Mouse (Mus musculus): Measurements from ENCODE around the gene C1qtnf6. TPM values are rescaled to one million over a fixed set of nuclear protein-coding genes. Genes with fewer than 3 reads are reported as not detected.

The C1qtnf6 gene
- polyA plus RNA-seq, 1 experiment from 2014 or later, result 16.9 TPM

DNA sequence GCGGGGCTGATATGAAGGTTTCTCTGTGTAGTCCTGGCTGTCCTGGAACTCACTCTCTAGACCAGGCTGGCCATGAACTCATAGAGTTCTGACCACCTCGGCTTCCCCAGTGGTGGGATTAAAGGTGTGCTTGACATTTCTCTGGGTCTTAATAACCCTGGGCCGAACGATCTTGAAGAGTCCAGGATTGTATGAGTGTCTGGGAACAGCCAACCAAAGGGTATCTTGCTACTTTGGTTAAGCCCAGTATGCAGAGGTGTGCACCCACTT lies 170 bp upstream of the C1qtnf6 start:
- in situ Hi-C loops (cut with MboI; ENCODE audit: low pct_unique_long_range_greater_than_20kb), result loop anchor here (5.0 kb wide), 2 partner anchors 84 to 349 kb away; no protein-coding TSS in a partner anchor
- no peak for TF ChIP-seq CTCF (IDR thresholded peaks at IDR 0.05)
- ChIA-PET POLR2A (interaction anchor here (1.1 kb wide), 1 partner anchor 64 kb away, joined by 3 read pairs; no protein-coding TSS in a partner anchor), CTCF (no interaction called here)
- ATAC-seq, result no peak
- no peaks in the 10 kb centered on the region for H3K27me3 ChIP-seq
- no peak for DNase-seq (ENCODE audit: low read depth, low spot score)

DNA sequence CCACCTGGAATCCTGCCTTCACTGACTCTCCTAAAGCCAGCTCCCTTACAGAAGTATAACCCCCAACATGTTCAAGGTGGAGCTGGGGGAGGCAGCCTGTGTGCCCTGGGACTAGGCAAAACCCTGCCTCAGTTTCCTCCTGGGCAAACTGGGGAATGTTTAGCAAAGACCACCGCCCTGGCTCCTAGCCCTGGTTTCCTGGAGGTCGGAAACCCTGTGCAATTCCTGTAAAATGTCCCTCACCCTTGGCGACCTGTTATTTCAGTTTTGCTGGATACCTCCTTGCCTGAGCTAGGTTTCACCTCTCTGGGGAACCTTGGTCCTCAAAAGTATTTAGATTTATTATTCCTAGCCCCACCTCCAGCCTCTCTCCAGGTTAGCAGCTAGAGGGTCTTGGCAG lies 1.1 kb downstream of the C1qtnf6 start:
- no peaks in the 10 kb centered on the region for H3K27me3 ChIP-seq
- in situ Hi-C loops (cut with MboI; ENCODE audit: low pct_unique_long_range_greater_than_20kb), result loop anchor here (5.0 kb wide), 2 partner anchors 83 to 348 kb away; no protein-coding TSS in a partner anchor
- no peak for DNase-seq (ENCODE audit: low read depth, low spot score)
- CTCF ChIA-PET, result no interaction called here
- TF ChIP-seq CTCF (IDR thresholded peaks at IDR 0.05), result no peak
- no peak for ATAC-seq
- POLR2A ChIA-PET, result interaction anchor here (0.6 to 2.5 kb wide), 6 partner anchors 19 to 124 kb away, joined by 3 to 7 read pairs (median 4); partner anchors contain the start of genes Mpst and Tst

GRCm38 (mm10) chr15:78529428-78529990 lies 1.7 kb downstream of the C1qtnf6 start:
- no peaks in the 10 kb centered on the region for H3K27me3 ChIP-seq
- no peak for ATAC-seq
- ChIA-PET POLR2A (interaction anchor here (1.4 to 2.5 kb wide), 2 partner anchors 80 to 123 kb away, joined by 5 to 7 read pairs; partner anchors contain the start of genes Mpst and Tst), CTCF (interaction anchor here (0.8 to 2.2 kb wide), 3 partner anchors 10 to 82 kb away, joined by 4 to 11 read pairs (median 5); no protein-coding TSS in a partner anchor)
- no peak for DNase-seq (ENCODE audit: low read depth, low spot score)
- in situ Hi-C loops (cut with MboI; ENCODE audit: low pct_unique_long_range_greater_than_20kb), result no loop called here
- TF ChIP-seq CTCF (IDR thresholded peaks at IDR 0.05), result no peak

- H3K27me3 ChIP-seq, result no peaks in the 10 kb centered on the region
- ATAC-seq, result no peak
- no peak for TF ChIP-seq CTCF (IDR thresholded peaks at IDR 0.05)
- in situ Hi-C loops (cut with MboI; ENCODE audit: low pct_unique_long_range_greater_than_20kb), result no loop called here
- DNase-seq (ENCODE audit: low read depth, low spot score), result no peak
- ChIA-PET POLR2A (interaction anchor here (2.5 kb wide), 1 partner anchor 79 kb away, joined by 7 read pairs; no protein-coding TSS in a partner anchor), CTCF (interaction anchor here (0.8 to 2.2 kb wide), 4 partner anchors 10 to 81 kb away, joined by 3 to 11 read pairs (median 4); no protein-coding TSS in a partner anchor)
Measured at GRCm38 (mm10) chr15:78528726-78529411, 2.3 kb downstream of the C1qtnf6 start.

- in situ Hi-C loops (cut with MboI; ENCODE audit: low pct_unique_long_range_greater_than_20kb), result no loop called here
- ChIA-PET CTCF (interaction anchor here (0.9 to 2.2 kb wide), 4 partner anchors 9 to 78 kb away, joined by 3 to 11 read pairs (median 4); no protein-coding TSS in a partner anchor), POLR2A (no interaction called here)
- DNase-seq (ENCODE audit: low read depth, low spot score) (no peak), ATAC-seq (no peak)
- no peaks in the 10 kb centered on the region for H3K27me3 ChIP-seq
- TF ChIP-seq CTCF (IDR thresholded peaks at IDR 0.05), result no peak
Measured at GRCm38 (mm10) chr15:78527973-78528372, 3.2 kb downstream of the C1qtnf6 start.

GRCm38 (mm10) chr15:78524163-78524562 lies 7.1 kb downstream of the C1qtnf6 start:
- CTCF ChIA-PET, result interaction anchor here (0.8 kb wide), 1 partner anchor 10 kb away, joined by 3 read pairs; no protein-coding TSS in a partner anchor

DNA sequence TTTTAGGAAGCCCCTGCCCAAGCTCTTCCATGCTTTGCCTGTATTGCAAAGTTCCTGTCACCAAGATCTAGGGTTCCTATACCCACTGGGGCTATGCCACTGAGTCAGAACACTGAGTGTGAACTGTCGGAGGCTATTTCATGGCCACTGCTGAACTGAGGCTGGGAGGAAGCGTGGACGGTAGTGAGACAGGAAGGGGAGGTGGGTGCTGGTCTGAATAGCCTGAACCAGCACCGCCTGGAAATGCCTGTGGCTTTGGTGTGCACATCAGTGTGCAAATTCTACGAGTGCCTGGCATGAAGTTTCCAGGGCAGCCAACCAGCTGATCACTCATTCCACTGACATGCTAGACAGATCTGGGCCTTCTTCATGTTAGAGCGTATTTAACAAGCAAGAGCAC lies 9.3 kb downstream of the C1qtnf6 start:
- in situ Hi-C loops (cut with MboI; ENCODE audit: low pct_unique_long_range_greater_than_20kb), result no loop called here
- H3K27me3 ChIP-seq, result no peaks in the 10 kb centered on the region
- ATAC-seq (no peak), DNase-seq (ENCODE audit: low read depth, low spot score) (no peak)
- ChIA-PET CTCF (no interaction called here), POLR2A (no interaction called here)
- TF ChIP-seq CTCF (IDR thresholded peaks at IDR 0.05), result no peak

More at GRCm38 (mm10) chr15:78524163-78524562, 7.1 kb downstream of the C1qtnf6 start:
- ATAC-seq, result no peak
- DNase-seq (ENCODE audit: low read depth, low spot score), result no peak
- in situ Hi-C loops (cut with MboI; ENCODE audit: low pct_unique_long_range_greater_than_20kb), result no loop called here
- no peaks in the 10 kb centered on the region for H3K27me3 ChIP-seq
- POLR2A ChIA-PET, result no interaction called here
- no peak for TF ChIP-seq CTCF (IDR thresholded peaks at IDR 0.05)

DNA sequence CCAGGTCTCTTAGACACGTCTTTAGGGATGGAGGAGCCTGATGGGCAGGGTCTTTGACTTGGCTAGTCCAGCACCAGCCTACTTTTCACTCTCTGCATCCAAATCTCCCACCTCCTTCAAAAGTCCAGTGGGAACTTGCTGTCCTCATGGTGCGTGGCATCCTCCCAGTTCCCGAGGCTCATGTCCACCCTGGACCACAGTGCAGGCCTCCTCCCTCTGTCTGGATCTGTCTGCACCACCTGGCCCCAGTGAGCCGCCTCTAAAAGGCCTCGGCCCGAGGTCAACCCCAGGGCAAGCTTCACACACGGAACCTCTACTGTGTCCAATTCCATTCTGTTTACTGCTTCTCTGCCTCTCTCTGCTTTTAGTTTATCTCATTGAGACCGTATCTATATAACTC lies 9.9 kb downstream of the C1qtnf6 start:
- ChIA-PET CTCF (no interaction called here), POLR2A (no interaction called here)
- H3K27me3 ChIP-seq, result no peaks in the 10 kb centered on the region
- no peak for TF ChIP-seq CTCF (IDR thresholded peaks at IDR 0.05)
- ATAC-seq (no peak), DNase-seq (ENCODE audit: low read depth, low spot score) (no peak)
- in situ Hi-C loops (cut with MboI; ENCODE audit: low pct_unique_long_range_greater_than_20kb), result no loop called here

DNA sequence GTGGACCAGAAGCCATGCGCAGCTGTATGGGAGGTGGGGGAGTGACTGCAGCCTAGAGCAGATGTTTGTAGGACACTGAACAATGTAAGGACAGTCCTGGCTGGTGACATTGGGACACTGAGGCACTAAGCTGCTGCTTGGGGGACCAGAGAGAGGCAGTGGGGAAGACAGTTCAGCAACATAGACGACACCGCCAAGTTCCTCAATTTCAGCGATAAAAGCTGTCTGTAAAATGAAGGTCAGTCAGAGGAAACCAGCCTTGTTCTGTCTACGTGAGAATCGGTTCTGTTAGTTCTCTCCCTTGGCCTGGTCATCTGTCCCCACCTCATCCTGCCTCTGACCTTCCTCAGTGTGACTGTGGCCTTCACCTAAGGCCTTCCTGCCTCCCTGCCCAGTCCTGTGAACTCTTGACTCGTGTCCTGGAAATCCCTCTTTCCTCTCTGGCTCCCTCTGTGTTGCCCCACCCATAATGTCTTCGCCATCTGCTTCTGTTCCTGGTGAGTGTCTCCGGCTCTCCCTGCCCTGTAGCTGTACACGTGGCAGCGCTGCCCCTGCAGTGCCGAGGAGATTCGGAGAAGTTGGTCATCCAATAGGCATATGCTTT lies 11.0 kb downstream of the C1qtnf6 start:
- DNase-seq (ENCODE audit: low read depth, low spot score) (no peak), ATAC-seq (no peak)
- POLR2A ChIA-PET, result no interaction called here
- CTCF ChIA-PET, result no interaction called here
- no peaks in the 10 kb centered on the region for H3K27me3 ChIP-seq
- TF ChIP-seq CTCF (IDR thresholded peaks at IDR 0.05), result no peak
- in situ Hi-C loops (cut with MboI; ENCODE audit: low pct_unique_long_range_greater_than_20kb), result no loop called here

DNA sequence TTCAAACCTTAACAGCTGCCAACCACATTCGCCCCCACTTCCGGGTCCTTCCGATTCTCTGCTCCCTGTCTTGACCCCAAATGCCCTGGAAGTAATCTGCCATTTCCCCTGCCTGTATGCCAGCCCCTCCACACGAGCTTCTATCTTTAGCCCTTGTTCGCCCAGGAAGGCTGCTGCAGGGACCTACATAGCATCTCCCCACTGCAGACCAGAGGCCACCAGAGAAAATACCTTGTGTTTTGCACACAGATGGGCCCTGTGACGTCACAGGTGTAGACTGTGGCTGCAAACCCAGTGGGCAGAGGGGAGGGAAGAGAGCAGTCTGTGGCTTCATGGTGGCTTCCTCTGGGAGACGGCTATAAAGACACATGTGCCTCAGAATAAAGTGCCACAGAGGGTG lies 13.0 kb downstream of the C1qtnf6 start:
- CTCF ChIA-PET, result interaction anchor here (0.9 to 1.6 kb wide), 4 partner anchors 10 to 70 kb away, joined by 3 to 5 read pairs (median 3); no protein-coding TSS in a partner anchor
- POLR2A ChIA-PET, result no interaction called here
- ATAC-seq (no peak), DNase-seq (ENCODE audit: low read depth, low spot score) (no peak)
- in situ Hi-C loops (cut with MboI; ENCODE audit: low pct_unique_long_range_greater_than_20kb), result no loop called here
- H3K27me3 ChIP-seq, result no peaks in the 10 kb centered on the region
- TF ChIP-seq CTCF (IDR thresholded peaks at IDR 0.05), result no peak

- no peak for TF ChIP-seq CTCF (IDR thresholded peaks at IDR 0.05)
- DNase-seq (ENCODE audit: low read depth, low spot score) (no peak), ATAC-seq (no peak)
- no peaks in the 10 kb centered on the region for H3K27me3 ChIP-seq
- POLR2A ChIA-PET, result interaction anchor here (0.6 kb wide), 1 partner anchor 692 kb away, joined by 3 read pairs; no protein-coding TSS in a partner anchor
- in situ Hi-C loops (cut with MboI; ENCODE audit: low pct_unique_long_range_greater_than_20kb), result no loop called here
- CTCF ChIA-PET, result interaction anchor here (1.2 to 1.4 kb wide), 2 partner anchors 17 to 68 kb away, joined by 3 to 6 read pairs; no protein-coding TSS in a partner anchor
Measured at GRCm38 (mm10) chr15:78515759-78516158, 15.5 kb downstream of the C1qtnf6 start.

All from Patski (cell line).